Mouse (Mus musculus) midbrain, embryonic 14.5 days (tissue): ENCODE data around the gene Cetn4. TPM values are rescaled to one million over a fixed set of nuclear protein-coding genes. Genes with fewer than 3 reads are reported as not detected.

Experiments
- ATAC-seq: fragments of 200-750 bp; cut with Nextera tagmentation; 2 replicates; pipeline ENCODE4 v1.8.0; 2017; ENCODE audit warnings: moderate number of reproducible peaks, moderate library complexity; ENCODE audit not compliant: low FRiP score, low TSS enrichment
- DNase-seq: peaks from one replicate; pipeline ENCODE4 v3.0.0-alpha.2; 2015
- H3K27ac ChIP-seq: fragments of 300-500 bp; sonication (generic); replicated peaks from 2 replicates; pipeline ENCODE4 v1.5.1; 2014; ENCODE audit warnings: mild to moderate bottlenecking, low read depth, low read length, moderate library complexity
- H3K27me3 ChIP-seq: fragments of 300-500 bp; sonication (generic); 2 replicates; pipeline ENCODE4 v1.6.1; 2014; ENCODE audit warnings: low read length, control low read depth, mixed read lengths; ENCODE audit not compliant: control insufficient read depth, insufficient read depth
- H3K36me3 ChIP-seq: fragments of 300-500 bp; sonication (generic); 2 replicates; pipeline ENCODE4 v1.6.1; 2014; ENCODE audit warnings: low read length, control low read depth; ENCODE audit not compliant: control insufficient read depth, insufficient read depth
- H3K4me1 ChIP-seq: fragments of 300-500 bp; sonication (generic); 2 replicates; pipeline ENCODE4 v1.6.1; 2014; ENCODE audit warnings: mild to moderate bottlenecking, antibody characterized with exemption, low read length, control low read depth; ENCODE audit not compliant: control insufficient read depth, insufficient read depth
- H3K4me2 ChIP-seq: fragments of 300-500 bp; sonication (generic); 2 replicates; pipeline ENCODE4 v1.6.1; 2014; ENCODE audit warnings: mild to moderate bottlenecking, low read length, moderate library complexity
- H3K4me3 ChIP-seq: fragments of 300-500 bp; sonication (generic); replicated peaks from 2 replicates; pipeline ENCODE4 v1.5.1; 2014; ENCODE audit warnings: low read depth, low read length
- H3K9ac ChIP-seq: fragments of 300-500 bp; sonication (generic); replicated peaks from 2 replicates; pipeline ENCODE4 v1.6.1; 2014; ENCODE audit warnings: mild to moderate bottlenecking, low read length, moderate library complexity
- H3K9me3 ChIP-seq: fragments of 300-500 bp; sonication (generic); 2 replicates; pipeline ENCODE4 v1.6.1; 2016; ENCODE audit warnings: low read length, control low read depth, mixed read lengths; ENCODE audit not compliant: control insufficient read depth
- WGBS: fragments of 180-500 bp; shearing (Covaris S2); extraction: QIAGEN DNeasy Blood & Tissue Kit; methylation state at CpG from one replicate; pipeline ENCODE4 v1.1.7; 2014; 5-methylcytosine and 5-hydroxymethylcytosine counted together
- polyA plus RNA-seq: library from polyadenylated mRNA; unstranded; fragments of >200 nt; fragmentation: Nextera tagmentation; extraction: Ambion mirVana; gene quantifications from 2 replicates; pipeline ENCODE4 v1.2.1, GENCODE M21; 2014

Gene Cetn4
- polyA plus RNA-seq, 1 experiment from 2014 or later: 0.86 TPM

DNA sequence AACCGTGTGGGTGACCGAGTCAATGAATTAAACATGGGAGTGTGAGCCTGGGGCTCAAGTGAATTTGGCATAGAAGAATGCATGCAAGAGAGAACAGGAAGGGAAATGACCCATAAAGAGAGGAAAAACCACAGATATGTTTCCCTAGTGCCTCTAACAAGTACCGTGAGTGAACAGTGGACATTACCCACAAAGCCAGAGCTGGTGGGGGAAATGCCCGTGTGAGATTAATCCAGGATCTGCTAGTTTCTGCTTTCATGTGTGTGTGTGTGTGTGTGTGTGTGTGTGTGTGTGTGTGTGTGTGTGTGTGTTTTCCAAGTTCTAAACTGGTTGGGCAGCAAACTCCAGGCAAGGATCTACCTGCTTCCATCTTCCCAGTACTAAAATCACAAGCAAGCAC, 42.6 kb downstream of the Cetn4 start:
- DNase-seq (no peak), ATAC-seq (no peak)
- WGBS: 92% methylated on average over 4 of the region's 4 CpGs
- H3K27me3 ChIP-seq: no peaks in the 10 kb centered on the region
- H3K27ac ChIP-seq: no peak overlapping the region
- H3K36me3 ChIP-seq: no peaks in the 10 kb centered on the region
- no peak overlapping the region for H3K4me3 ChIP-seq
- no peaks in the 10 kb centered on the region for H3K9me3 ChIP-seq
- H3K4me1 ChIP-seq: no peaks in the 10 kb centered on the region
- no peak overlapping the region for H3K9ac ChIP-seq
- H3K4me2 ChIP-seq: no peak overlapping the region

DNA sequence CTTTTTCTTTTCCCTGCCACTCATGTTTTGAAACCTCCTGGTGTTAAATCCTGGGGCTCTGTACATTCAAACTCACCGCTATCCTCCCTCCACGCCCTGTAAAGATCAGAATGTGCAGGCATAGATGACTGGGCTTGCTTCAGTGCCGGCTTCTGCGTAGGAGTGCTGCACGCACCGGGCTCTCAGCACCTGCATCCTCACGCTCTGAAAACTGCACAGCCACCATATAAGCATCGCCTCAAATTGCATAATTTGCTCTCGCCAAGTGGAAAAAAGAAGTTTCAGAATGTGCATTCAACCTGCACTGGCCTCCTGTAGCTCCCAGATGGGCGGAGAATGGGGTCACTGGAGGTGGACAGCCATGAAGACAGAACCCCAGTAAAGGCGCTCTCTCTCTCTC, 44.2 kb downstream of the Cetn4 start:
- no peak overlapping the region for H3K9ac ChIP-seq
- WGBS: 83% methylated on average over 11 of the region's 11 CpGs
- no peak for DNase-seq
- no peaks in the 10 kb centered on the region for H3K27me3 ChIP-seq
- no peaks in the 10 kb centered on the region for H3K36me3 ChIP-seq
- no peaks in the 10 kb centered on the region for H3K4me1 ChIP-seq
- no peaks in the 10 kb centered on the region for H3K9me3 ChIP-seq
- no peak overlapping the region for H3K27ac ChIP-seq
- no peak overlapping the region for H3K4me2 ChIP-seq
- ATAC-seq: no peak
- H3K4me3 ChIP-seq: no peak overlapping the region

- no peak overlapping the region for H3K27ac ChIP-seq
- H3K36me3 ChIP-seq: no peaks in the 10 kb centered on the region
- no peak overlapping the region for H3K4me3 ChIP-seq
- DNase-seq: no peak
- no peaks in the 10 kb centered on the region for H3K9me3 ChIP-seq
- no peak overlapping the region for H3K9ac ChIP-seq
- H3K27me3 ChIP-seq: no peaks in the 10 kb centered on the region
- WGBS: 85% methylated on average over 10 of the region's 10 CpGs
- no peaks in the 10 kb centered on the region for H3K4me1 ChIP-seq
- ATAC-seq: no peak
- no peak overlapping the region for H3K4me2 ChIP-seq
Measured at GRCm38 (mm10) chr3:37259331-37259999, 53.0 kb downstream of the Cetn4 start.

DNA sequence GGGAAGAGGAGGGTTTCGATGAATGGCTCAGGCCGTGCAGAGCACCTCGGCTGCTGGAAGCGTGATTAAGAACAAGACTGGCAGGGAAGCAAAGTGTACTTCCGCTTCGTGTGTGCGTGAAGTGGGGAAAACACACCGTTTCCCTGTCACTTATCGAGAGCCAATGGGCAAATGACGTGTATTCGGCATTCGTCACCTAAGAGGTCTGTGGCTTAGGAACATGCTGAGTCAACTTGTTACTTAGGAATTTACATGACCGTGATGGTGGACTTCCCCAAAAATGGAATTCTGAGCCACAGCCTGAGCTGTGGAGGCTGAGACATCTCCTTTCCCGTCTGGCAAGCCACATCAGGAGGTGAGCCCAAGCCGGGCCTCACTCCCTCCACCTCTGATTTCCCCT, 54.7 kb downstream of the Cetn4 start:
- 90% methylated on average over 15 of the region's 15 CpGs for whole genome bisulfite sequencing
- Histone ChIP-seq H3K36me3 (no peaks in the 10 kb centered on the region), H3K9me3 (no peaks in the 10 kb centered on the region), H3K4me2 (no peak overlapping the region), H3K27me3 (no peaks in the 10 kb centered on the region), H3K4me3 (no peak overlapping the region), H3K27ac (no peak overlapping the region), H3K4me1 (no peaks in the 10 kb centered on the region), H3K9ac (no peak overlapping the region)
- no peak for DNase-seq
- ATAC-seq: no peak

Other genes with a start within 250 kb of the Cetn4 start
- gene Adad1, start 249.2 kb downstream of the Cetn4 start, polyA plus RNA-seq: 0.49 TPM in 1 of 2 replicates, not detected in the other
- 0.46 and 0.62 TPM in 2 replicates for gene Il2, start 186.7 kb downstream of the Cetn4 start, polyA plus RNA-seq
- gene Il21, start 80.1 kb downstream of the Cetn4 start, polyA plus RNA-seq: not detected in 2 replicates
- 3.9 and 7.0 TPM in 2 replicates for gene Bbs12, start 154 bp downstream of the Cetn4 start, polyA plus RNA-seq
- 0.53 and 0.66 TPM in 2 replicates for gene Fgf2, start 35.6 kb upstream of the Cetn4 start, polyA plus RNA-seq
- 30.7 and 38.3 TPM in 2 replicates for gene Spata5, start 107.2 kb upstream of the Cetn4 start, polyA plus RNA-seq
- 5.2 and 8.1 TPM in 2 replicates for gene Nudt6, start 107.5 kb upstream of the Cetn4 start, polyA plus RNA-seq